Mouse (Mus musculus) embryonic fibroblast, embryonic 13.5 days (primary cell): ENCODE results near the gene Dcun1d4.

ENCODE experiments used
- CTCF ChIP-seq: IDR thresholded peaks from 2 replicates; pipeline ENCODE4 v1.5.1; 2011; ENCODE audit warnings: mild to moderate bottlenecking, control low read depth, low read length, moderate library complexity, borderline replicate concordance; ENCODE audit not compliant: insufficient read depth
- POLR2A ChIP-seq: IDR thresholded peaks from 2 replicates; pipeline ENCODE4 v1.6.1; 2011; ENCODE audit warnings: low read depth, mild to moderate bottlenecking, control low read depth, low read length, moderate library complexity

GRCm38 (mm10) chr5:73512241-73512640 is 31.4 kb downstream of the Dcun1d4 start:
- TF ChIP-seq CTCF (no peak), POLR2A (no peak)
